Mouse (Mus musculus): Measurements from ENCODE around the gene Camta2.

Camta2 gene

GRCm38 (mm10) chr11:70648512-70648911 is 39.4 kb downstream of the Camta2 start:
- DNase-seq (ENCODE audit: low read depth, low spot score): no peak

GRCm38 (mm10) chr11:70647716-70648420 is 40.0 kb downstream of the Camta2 start:
- no peak for DNase-seq (ENCODE audit: low read depth, low spot score)

- DNase-seq (ENCODE audit: low read depth, low spot score): peak; percentile 98
These were observed 40.9 kb downstream of the Camta2 start, which contains the start of the genes Rnf167 and Slc25a11 for GRCm38 (mm10) chr11:70646691-70647650. Rnf167 (plus strand) TSS chr11:70647235. Slc25a11 (minus strand) TSS chr11:70647479.

- DNase-seq (ENCODE audit: low read depth, low spot score): no peak
These were observed 41.7 kb downstream of the Camta2 start for GRCm38 (mm10) chr11:70646259-70646555.

GRCm38 (mm10) chr11:70645461-70646258 is 42.2 kb downstream of the Camta2 start:
- no peak for DNase-seq (ENCODE audit: low read depth, low spot score)

GRCm38 (mm10) chr11:70644564-70645103 is 43.3 kb downstream of the Camta2 start:
- no peak for DNase-seq (ENCODE audit: low read depth, low spot score)

GRCm38 (mm10) chr11:70643051-70643450 is 44.9 kb downstream of the Camta2 start:
- no peak for DNase-seq (ENCODE audit: low read depth, low spot score)

- no peak for DNase-seq (ENCODE audit: low read depth, low spot score)
These were observed 46.7 kb downstream of the Camta2 start for GRCm38 (mm10) chr11:70641241-70641640.

GRCm38 (mm10) chr11:70639976-70640375 is 47.9 kb downstream of the Camta2 start:
- DNase-seq (ENCODE audit: low read depth, low spot score): no peak

- peak; percentile 36 for DNase-seq (ENCODE audit: low read depth, low spot score)
These were observed 49.1 kb downstream of the Camta2 start, which contains the start of gene Gp1ba for GRCm38 (mm10) chr11:70638714-70639278. Gp1ba (plus strand) TSS chr11:70639122.

- no peak for DNase-seq (ENCODE audit: low read depth, low spot score)
These were observed 49.6 kb downstream of the Camta2 start for GRCm38 (mm10) chr11:70638293-70638692.

- DNase-seq (ENCODE audit: low read depth, low spot score): no peak
These were observed 50.1 kb downstream of the Camta2 start for GRCm38 (mm10) chr11:70637764-70638163.

- DNase-seq (ENCODE audit: low read depth, low spot score): no peak
These were observed 52.3 kb downstream of the Camta2 start for GRCm38 (mm10) chr11:70635601-70636000.

GRCm38 (mm10) chr11:70630129-70630528 is 57.8 kb downstream of the Camta2 start:
- no peak for DNase-seq (ENCODE audit: low read depth, low spot score)

GRCm38 (mm10) chr11:70629557-70629956 is 58.3 kb downstream of the Camta2 start:
- no peak for DNase-seq (ENCODE audit: low read depth, low spot score)

GRCm38 (mm10) chr11:70628431-70628830 is 59.5 kb downstream of the Camta2 start:
- no peak for DNase-seq (ENCODE audit: low read depth, low spot score)

- DNase-seq (ENCODE audit: low read depth, low spot score): no peak
These were observed 61.0 kb downstream of the Camta2 start for GRCm38 (mm10) chr11:70626877-70627276.

GRCm38 (mm10) chr11:70625473-70625872 is 62.4 kb downstream of the Camta2 start:
- DNase-seq (ENCODE audit: low read depth, low spot score): no peak

- DNase-seq (ENCODE audit: low read depth, low spot score): no peak
These were observed 64.7 kb downstream of the Camta2 start for GRCm38 (mm10) chr11:70623053-70623742.
